Mouse (Mus musculus): ENCODE data around the gene Unc80.

DNA sequence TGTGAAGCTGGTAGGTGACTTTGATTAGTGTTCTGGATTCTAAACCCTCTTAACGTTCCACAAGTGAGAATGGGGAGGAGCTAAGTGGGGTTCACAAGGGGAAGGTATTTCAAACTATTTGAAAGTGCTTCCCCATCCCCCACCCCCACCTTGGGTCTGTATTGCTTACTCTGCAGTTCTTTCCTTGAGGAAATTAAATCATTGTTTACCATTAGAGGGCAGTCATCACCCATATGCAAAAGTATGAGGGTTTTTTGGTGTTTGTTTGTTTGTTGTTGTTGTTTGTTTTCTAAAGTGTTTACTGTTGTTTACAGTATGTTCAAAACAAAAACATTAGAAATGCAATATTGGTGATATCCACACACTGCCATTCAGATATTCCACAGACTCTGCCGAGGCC, 210.5 kb downstream of the Unc80 start:
- TF ChIP-seq CTCF (IDR thresholded peaks at IDR 0.05; ENCODE audit: extremely low read depth, insufficient read depth, insufficient read length, insufficient replicate concordance) (no peak), POLR2A (IDR thresholded peaks at IDR 0.05; ENCODE audit: low read depth, low read length) (no peak)
